9 mouse cellular contexts compared by ENCODE assay signal in genomic region chr5:92812936-92813335, GRCm38 (mm10).
A peak's percentile ranks its signal among the peaks of the same experiment; 100 is the strongest.
DNase-seq lines count a peak whose midpoint lies in the region; ATAC-seq and TF ChIP-seq lines count a peak whose summit lies in the region.
"Had no signal": no experiment of that assay in that cellular context is flagged by ENCODE, and none has a peak within 500 bp of the region (broad histone marks: within the 10 kb centered on the region; RNA-seq: fewer than 3 reads in every experiment).

No protein-coding gene starts in this region.

- H3K4me3 ChIP-seq in cerebellum, adult 2 months (replicated peaks; ENCODE audit: insufficient read depth, low read depth, low read length), result no peak overlapping the region
- H3K4me3 ChIP-seq in lung, embryonic 14.5 days (ENCODE audit: low read depth, low read length), result no peak overlapping the region
- H3K4me3 ChIP-seq: limb, embryonic 12.5 days had no signal

- no peaks in the 10 kb centered on the region for H3K9me3 ChIP-seq in lung, embryonic 14.5 days (ENCODE audit: low read depth, low read length)
- H3K9me3 ChIP-seq: limb, embryonic 12.5 days had no signal

- TF ChIP-seq CTCF in cerebellum, adult 2 months (IDR thresholded peaks at IDR 0.05; ENCODE audit: borderline replicate concordance, insufficient read depth, low read depth, low read length), result no peak
- no peak for TF ChIP-seq CTCF in lung, embryonic 14.5 days (IDR thresholded peaks at IDR 0.05; ENCODE audit: low read depth)

- ATAC-seq in cerebellum, adult (ENCODE audit: insufficient number of reproducible peaks, low FRiP score, low TSS enrichment), result no peak
- ATAC-seq in lung, embryonic 14.5 days (ENCODE audit: insufficient read depth), result peak; percentile 81

- no peak for TF ChIP-seq POLR2A in cerebellum, adult 2 months (IDR thresholded peaks at IDR 0.05; ENCODE audit: borderline replicate concordance, insufficient read depth, low read length)

- peak overlapping the region; percentile 36 for H3K4me2 ChIP-seq in lung, embryonic 14.5 days
- H3K4me2 ChIP-seq: limb, embryonic 12.5 days had no signal

- WGBS in cerebellum, adult 2 months, result 17% methylated on average over 8 of the region's 8 CpGs
- 12% methylated on average over 8 of the region's 8 CpGs for WGBS in lung, embryonic 14.5 days

- no peak overlapping the region for H3K27ac ChIP-seq in cerebellum, adult 2 months (ENCODE audit: insufficient read depth, low read length)
- H3K27ac ChIP-seq in lung, embryonic 14.5 days (ENCODE audit: low read depth), result peak overlapping the region; percentile 70

- peaks cover 8% of the 10 kb centered on the region for H3K4me1 ChIP-seq in cerebellum, adult 2 months (ENCODE audit: control insufficient read depth, insufficient read depth, low read length)
- peaks cover 21% of the 10 kb centered on the region for H3K4me1 ChIP-seq in lung, embryonic 14.5 days (ENCODE audit: insufficient read depth)

- DNase-seq in cerebellum, adult 2 months, result peak; percentile 13 to 44
- peak; percentile 30 for DNase-seq in cerebellum, adult 9-11 months
- peak; percentile 59 to 60 for DNase-seq in heart, postnatal 10 days
- DNase-seq in lung, embryonic 14.5 days, result peak; percentile 85
- DNase-seq in urinary bladder, postnatal 36 days (ENCODE audit: low spot score in 2 of 2), result no peak
- no peak for DNase-seq in gastrocnemius, adult 18-20 months (ENCODE audit: low spot score)
- no peak for DNase-seq in thymus, postnatal 4 days

- no peaks in the 10 kb centered on the region for H3K27me3 ChIP-seq in cerebellum, adult 2 months (ENCODE audit: control insufficient read depth, insufficient read depth, low read length)
- no peaks in the 10 kb centered on the region for H3K27me3 ChIP-seq in lung, embryonic 14.5 days (ENCODE audit: insufficient read depth, low read length)

- intact Hi-C loops in heart, postnatal 10 days (cut with DNase I), result loop anchor here (5.0 kb wide), 2 partner anchors 66 to 81 kb away; no protein-coding TSS in a partner anchor

- H3K9ac ChIP-seq in lung, embryonic 14.5 days, result no peak overlapping the region
- H3K9ac ChIP-seq: limb, embryonic 12.5 days had no signal

- no peaks in the 10 kb centered on the region for H3K36me3 ChIP-seq in lung, embryonic 14.5 days (ENCODE audit: insufficient read depth)
- H3K36me3 ChIP-seq: limb, embryonic 12.5 days had no signal

Comparison
In these comparisons a context has a peak if more than half of its experiments do, and no peak if none do; other contexts are left out.
1. DNase-seq: peak in cerebellum, adult 2 months (2 of 2), cerebellum, adult 9-11 months (single experiment), heart, postnatal 10 days (2 of 2) and lung, embryonic 14.5 days (single experiment); none in urinary bladder, postnatal 36 days (0 of 2), gastrocnemius, adult 18-20 months (single experiment) and thymus, postnatal 4 days (single experiment).